Mouse (Mus musculus) bone marrow, adult 2 months (tissue): ENCODE results near the gene Ssh3. TPM values are rescaled to one million over a fixed set of nuclear protein-coding genes. Genes with fewer than 3 reads are reported as not detected.

Experiments used
- H3K27ac ChIP-seq: fragments of 200-500 bp; 2 replicates; pipeline ENCODE4 v1.5.1; 2012; ENCODE audit warnings: low read depth, mild to moderate bottlenecking, control low read depth, inconsistent platforms, low read length; ENCODE audit not compliant: control insufficient read depth, poor library complexity, insufficient read depth
- H3K4me1 ChIP-seq: fragments of 200-500 bp; 2 replicates; pipeline ENCODE4 v1.6.1; 2011; ENCODE audit warnings: low read length; ENCODE audit not compliant: control insufficient read depth, insufficient read depth
- H3K4me3 ChIP-seq: fragments of 200-500 bp; replicated peaks from 2 replicates; pipeline ENCODE3; 2011; ENCODE audit warnings: mild to moderate bottlenecking, low read depth, low read length, control low read depth; ENCODE audit not compliant: control insufficient read depth
- CTCF ChIP-seq: fragments of 200-500 bp; IDR thresholded peaks from 2 replicates; pipeline ENCODE4 v1.5.1; 2011; ENCODE audit warnings: low read length, control low read depth; ENCODE audit not compliant: control insufficient read depth, insufficient read depth
- POLR2A ChIP-seq: fragments of 200-500 bp; IDR thresholded peaks from 2 replicates; pipeline ENCODE4 v1.6.1; 2011; ENCODE audit warnings: low read depth, mild to moderate bottlenecking, control low read depth, low read length, borderline replicate concordance; ENCODE audit not compliant: control insufficient read depth
- WGBS: fragments of 180-500 bp; shearing (Covaris S2); methylation state at CpG from one replicate; pipeline ENCODE4 v1.1.7; 2018; 5-methylcytosine and 5-hydroxymethylcytosine counted together
- polyA plus RNA-seq: library from polyadenylated mRNA; stranded (reverse); fragments of >200 nt; gene quantifications from 2 replicates; pipeline ENCODE4 v1.2.4, GENCODE M21; 2011; ENCODE audit warnings: low replicate concordance; ENCODE audit not compliant: missing spikeins, insufficient read depth, insufficient read length

Ssh3 gene
- polyA plus RNA-seq, 1 experiment: 20.7 TPM

- Histone ChIP-seq H3K27ac (peak overlapping the region; percentile 94), H3K4me3 (peak overlapping the region; percentile 84), H3K4me1 (peaks cover 8% of the 10 kb centered on the region; the same call in 1 of the 2 replicates)
- no peak for TF ChIP-seq CTCF
- TF ChIP-seq POLR2A: peak; percentile 71; the same call in 1 of the 2 replicates
- whole genome bisulfite sequencing: 3% methylated on average over 5 of the region's 5 CpGs
These were observed 35.4 kb upstream of the Ssh3 start for GRCm38 (mm10) chr19:4304251-4304821.

- peak overlapping the region; percentile 94 for H3K27ac ChIP-seq
- 30% methylated on average over 5 of the region's 5 CpGs for WGBS
- H3K4me3 ChIP-seq: peak overlapping the region; percentile 75
- no peak for TF ChIP-seq POLR2A
- TF ChIP-seq CTCF: no peak
- H3K4me1 ChIP-seq: peaks cover 12% of the 10 kb centered on the region; the same call in 1 of the 2 replicates
These were observed 34.6 kb upstream of the Ssh3 start for GRCm38 (mm10) chr19:4303640-4303995.

GRCm38 (mm10) chr19:4302936-4303639, 34.1 kb upstream of the Ssh3 start:
- H3K27ac ChIP-seq: peak overlapping the region; percentile 94

GRCm38 (mm10) chr19:4301735-4302651, 33.0 kb upstream of the Ssh3 start:
- peak overlapping the region; percentile 75 for H3K4me3 ChIP-seq
- peak overlapping the region; percentile 94 for H3K27ac ChIP-seq
- H3K4me1 ChIP-seq: peaks cover 21% of the 10 kb centered on the region
- TF ChIP-seq POLR2A (peak; percentile 87; the same call in 1 of the 2 replicates), CTCF (no peak)
- WGBS: 12% methylated on average over 21 of the region's 21 CpGs

More at GRCm38 (mm10) chr19:4302936-4303639, 34.1 kb upstream of the Ssh3 start:
- no peak for TF ChIP-seq CTCF
- no peak for TF ChIP-seq POLR2A
- Histone ChIP-seq H3K4me3 (peak overlapping the region; percentile 75), H3K4me1 (peaks cover 15% of the 10 kb centered on the region)
- 6% methylated on average over 7 of the region's 7 CpGs for WGBS

- TF ChIP-seq CTCF (no peak), POLR2A (no peak)
- WGBS: 21% methylated on average over 11 of the region's 11 CpGs
- peak overlapping the region; percentile 22 for H3K4me3 ChIP-seq
- peak overlapping the region; percentile 88 for H3K27ac ChIP-seq
- peaks cover 25% of the 10 kb centered on the region for H3K4me1 ChIP-seq
These were observed 32.1 kb upstream of the Ssh3 start for GRCm38 (mm10) chr19:4300852-4301734.

DNA sequence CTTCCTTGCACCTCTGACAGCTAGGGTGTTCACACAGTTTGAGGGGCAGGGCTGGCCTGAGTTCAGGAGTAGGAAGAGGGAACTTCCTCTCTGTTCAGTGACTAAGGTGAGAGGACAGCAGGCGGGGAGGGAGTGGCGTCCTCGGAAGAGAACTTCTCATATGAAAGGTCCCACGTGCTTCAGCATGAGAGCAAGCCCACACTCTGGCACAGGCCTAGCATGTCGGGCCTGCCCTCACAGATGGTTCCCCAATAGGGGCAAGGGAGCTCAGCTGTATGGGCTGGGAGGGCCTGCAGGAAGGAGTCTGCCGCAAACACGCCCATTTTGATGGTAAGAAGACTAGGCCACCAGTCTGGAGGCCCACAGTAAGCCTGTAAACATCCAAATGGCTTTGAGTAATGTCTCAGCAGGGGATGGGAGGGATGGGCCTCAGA, 31.3 kb upstream of the Ssh3 start:
- H3K4me3 ChIP-seq: peak overlapping the region; percentile 16
- TF ChIP-seq CTCF: no peak
- peak; percentile 79; the same call in 1 of the 2 replicates for TF ChIP-seq POLR2A
- WGBS: 3% methylated on average over 7 of the region's 7 CpGs
- H3K27ac ChIP-seq: peak overlapping the region; percentile 88
- peaks cover 29% of the 10 kb centered on the region for H3K4me1 ChIP-seq

DNA sequence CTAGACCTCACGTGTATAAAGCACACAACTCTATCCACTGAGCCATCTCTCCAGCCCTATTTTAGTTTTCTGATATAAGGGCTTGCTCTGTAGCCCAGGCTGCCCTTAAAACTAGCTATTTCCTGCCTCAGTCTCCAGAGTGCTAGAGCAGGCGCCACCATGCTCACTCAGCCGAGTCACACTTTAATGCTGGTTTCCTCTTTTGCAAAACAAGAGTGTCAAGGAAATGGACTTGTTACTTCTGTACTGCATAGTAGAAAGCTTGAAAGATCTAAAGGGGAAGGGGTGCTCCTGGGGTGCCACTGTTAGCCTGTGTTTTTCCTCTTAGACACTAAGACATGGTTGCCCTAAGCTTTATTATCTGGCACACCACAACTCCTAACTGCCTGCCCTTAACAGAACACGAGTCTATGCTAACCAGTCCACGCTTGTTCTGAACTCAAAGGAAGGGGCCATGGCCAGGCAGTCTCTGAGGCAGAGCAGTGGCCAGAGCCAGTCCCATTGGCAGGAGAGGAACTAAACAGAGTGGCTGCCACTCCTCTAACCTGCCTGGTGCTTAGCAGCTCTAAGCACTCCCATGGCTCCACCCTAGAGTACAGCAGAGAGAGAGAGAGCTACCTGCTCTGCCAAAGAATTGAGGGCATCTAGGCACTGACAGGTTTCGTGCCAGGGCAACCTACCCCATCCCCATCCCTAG, 30.7 kb upstream of the Ssh3 start:
- WGBS: 10% methylated on average over 6 of the region's 6 CpGs
- peak overlapping the region; percentile 16 for H3K4me3 ChIP-seq

More for the DNA sequence above, 30.7 kb upstream of the Ssh3 start:
- Histone ChIP-seq H3K4me1 (peaks cover 31% of the 10 kb centered on the region), H3K27ac (peak overlapping the region; percentile 87)
- TF ChIP-seq CTCF: no peak
- 0 out of 2 replicates have a peak, but pooled peaks have one; percentile 31 for TF ChIP-seq POLR2A
